Mouse (Mus musculus): ENCODE data around the gene Cytl1.

Gene Cytl1

GRCm38 (mm10) chr5:37735224-37735623 is at the start of gene Cytl1:
Cytl1 (plus strand) TSS chr5:37735519.
- CTCF ChIA-PET: no interaction called here

- CTCF ChIA-PET: no interaction called here
Observed at GRCm38 (mm10) chr5:37692759-37693158, 42.6 kb upstream of the Cytl1 start.

- CTCF ChIA-PET: no interaction called here
Observed at GRCm38 (mm10) chr5:37695773-37696172, 39.5 kb upstream of the Cytl1 start.

- CTCF ChIA-PET: no interaction called here
Observed at GRCm38 (mm10) chr5:37697286-37697685, 38.0 kb upstream of the Cytl1 start.

DNA sequence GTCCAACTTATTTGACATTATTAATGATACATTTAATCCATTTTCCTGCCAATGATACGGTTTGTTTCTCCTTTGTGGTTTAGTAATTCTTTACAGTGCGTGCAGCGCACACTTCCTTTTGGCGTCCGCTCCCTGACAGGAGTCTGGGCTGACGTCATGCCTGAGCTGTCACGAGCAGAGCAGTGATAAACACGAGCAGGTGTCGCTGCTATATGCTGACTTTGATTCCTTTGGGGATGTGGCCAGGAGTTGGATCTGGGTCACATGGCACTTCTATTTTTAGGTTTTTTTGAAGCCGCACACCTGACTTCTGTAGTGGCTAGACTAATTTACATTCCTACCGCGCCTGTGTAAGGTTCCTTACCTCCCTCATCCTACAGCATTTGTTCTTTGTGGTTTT is 35.6 kb upstream of the Cytl1 start:
- CTCF ChIA-PET: no interaction called here

- CTCF ChIA-PET: no interaction called here
Observed at GRCm38 (mm10) chr5:37704962-37705361, 30.4 kb upstream of the Cytl1 start.

DNA sequence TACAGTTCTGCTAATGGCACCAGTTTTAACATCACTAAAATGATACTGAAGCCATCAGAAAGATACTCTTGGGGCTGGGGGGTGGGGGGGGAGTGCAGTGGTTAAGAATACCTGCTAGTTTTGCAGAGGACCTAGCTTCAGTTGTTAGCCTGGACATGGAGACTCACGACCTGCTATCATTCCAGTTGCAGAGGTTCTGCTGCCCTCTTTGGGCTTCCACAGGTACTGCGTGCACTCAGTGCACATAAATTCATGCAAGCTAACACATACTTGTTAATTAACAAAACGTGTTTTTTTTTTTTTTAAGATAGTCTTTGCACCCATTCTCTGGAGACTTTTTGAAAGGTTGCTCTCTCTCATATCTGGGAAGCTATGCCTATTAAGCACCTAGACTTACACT is 27.2 kb upstream of the Cytl1 start:
- CTCF ChIA-PET: no interaction called here

GRCm38 (mm10) chr5:37709257-37709904 is 25.9 kb upstream of the Cytl1 start:
- CTCF ChIA-PET: no interaction called here

DNA sequence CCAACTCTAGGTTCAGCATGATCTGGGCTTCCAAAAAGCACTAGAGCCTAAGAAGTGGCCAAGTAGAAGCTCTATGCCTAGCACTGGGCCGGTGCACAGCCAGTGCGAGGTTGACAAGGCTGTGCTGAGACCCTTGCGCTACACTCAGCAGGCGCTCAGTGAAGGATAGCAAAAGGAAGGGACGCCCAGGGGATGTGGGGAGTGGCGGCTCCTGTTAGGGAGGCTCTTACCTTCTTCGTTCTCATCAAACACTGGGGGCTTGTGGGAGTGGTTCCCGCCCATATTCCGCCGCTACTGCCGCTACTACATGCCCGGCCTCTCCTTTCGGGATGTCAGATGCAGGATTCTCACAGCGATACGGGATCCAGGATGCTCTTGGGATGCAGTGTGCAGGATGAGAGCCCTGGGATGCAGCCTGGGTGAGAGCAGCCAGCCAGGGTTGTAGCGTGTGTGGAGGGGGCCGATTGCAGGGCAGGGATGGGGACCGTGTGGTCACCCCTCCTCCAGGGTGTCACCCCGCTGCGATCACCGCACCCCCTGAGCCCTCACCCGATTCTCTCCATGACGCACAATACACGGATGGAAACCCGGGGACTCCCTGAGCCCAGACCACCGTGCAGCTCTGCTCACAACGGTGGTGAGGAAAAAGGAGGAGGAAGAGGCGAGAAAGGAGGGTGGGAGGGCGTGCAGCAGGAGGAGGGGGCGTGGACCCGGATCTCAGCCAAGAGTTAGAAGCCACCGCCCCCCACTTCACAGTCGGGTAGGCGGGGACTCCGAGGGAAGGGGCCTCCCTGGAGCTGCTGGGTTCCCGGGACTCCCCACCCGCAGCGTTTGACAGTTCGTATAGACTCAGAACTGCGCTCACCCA is 18.6 kb upstream of the Cytl1 start, which contains the start of gene Stk32b:
Stk32b (minus strand) TSS at position 667 of the 868 bp plus-strand sequence.
- CTCF ChIA-PET: no interaction called here

DNA sequence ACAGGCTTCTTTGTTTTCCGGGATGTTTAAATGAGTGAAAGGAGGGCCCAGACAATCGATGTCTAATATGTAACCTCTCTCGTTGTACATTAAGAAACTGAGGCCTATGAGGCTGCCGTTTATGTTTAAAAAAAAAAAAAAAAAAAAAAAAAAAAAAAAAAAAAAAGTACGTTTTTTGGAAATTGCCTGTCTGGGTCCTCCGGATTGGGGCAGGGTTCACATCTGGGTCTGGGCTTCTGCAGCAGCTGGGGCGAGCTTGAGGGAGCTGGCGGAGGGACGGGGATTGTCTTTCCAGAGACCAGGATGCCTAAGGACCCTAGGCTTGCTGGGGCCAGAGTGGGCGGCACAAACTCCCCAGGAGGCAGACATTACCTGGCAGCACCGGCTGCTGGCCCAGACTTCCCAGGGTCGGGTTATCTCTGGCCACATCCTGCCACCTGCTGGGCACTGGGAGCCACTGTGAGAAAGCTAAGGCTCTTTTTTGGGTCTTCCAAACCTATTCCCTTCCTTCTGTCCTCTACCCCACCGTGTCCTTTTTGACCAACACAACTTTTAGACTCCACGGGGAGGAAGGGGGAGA is 17.8 kb upstream of the Cytl1 start:
- CTCF ChIA-PET: no interaction called here

- CTCF ChIA-PET: no interaction called here
Observed at GRCm38 (mm10) chr5:37720670-37721069, 14.6 kb upstream of the Cytl1 start.

DNA sequence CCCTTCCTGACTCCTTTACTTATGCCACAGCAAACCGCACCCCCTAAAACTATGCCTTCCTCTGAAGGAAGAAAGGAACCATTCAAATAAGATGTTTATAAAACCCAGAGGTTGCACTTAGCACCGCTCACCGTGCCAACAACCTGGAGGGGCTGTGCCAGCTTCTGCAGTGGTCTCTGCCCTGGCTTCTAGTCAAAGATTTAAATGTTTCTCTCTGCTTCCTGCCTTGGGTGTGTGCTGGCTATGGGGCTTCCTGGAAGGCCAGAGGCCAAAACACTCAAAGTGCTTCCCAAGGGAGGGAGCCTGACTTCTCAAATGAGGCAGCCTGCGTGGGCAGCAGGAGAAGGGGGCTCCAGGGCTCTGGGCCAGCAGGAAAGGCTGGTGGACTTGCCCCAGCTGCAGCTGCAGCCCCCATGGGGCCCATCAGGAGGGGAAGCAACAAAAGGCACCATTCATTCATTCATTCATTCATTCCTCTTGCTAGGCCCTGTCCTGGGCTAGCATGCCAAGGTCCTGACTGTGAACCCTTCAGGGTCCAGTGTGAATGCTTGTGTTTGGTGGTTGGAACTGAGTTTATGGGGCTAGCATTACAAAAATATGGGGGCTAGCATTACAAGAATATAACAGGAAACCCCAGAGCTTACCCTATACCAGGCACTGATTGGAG is 10.0 kb upstream of the Cytl1 start:
- CTCF ChIA-PET: no interaction called here

GRCm38 (mm10) chr5:37730781-37731180 is 4.5 kb upstream of the Cytl1 start:
- CTCF ChIA-PET: no interaction called here

- CTCF ChIA-PET: no interaction called here
Observed at GRCm38 (mm10) chr5:37736213-37736612, 894 bp downstream of the Cytl1 start.

- CTCF ChIA-PET: no interaction called here
Observed at GRCm38 (mm10) chr5:37743889-37744707, 8.8 kb downstream of the Cytl1 start.

DNA sequence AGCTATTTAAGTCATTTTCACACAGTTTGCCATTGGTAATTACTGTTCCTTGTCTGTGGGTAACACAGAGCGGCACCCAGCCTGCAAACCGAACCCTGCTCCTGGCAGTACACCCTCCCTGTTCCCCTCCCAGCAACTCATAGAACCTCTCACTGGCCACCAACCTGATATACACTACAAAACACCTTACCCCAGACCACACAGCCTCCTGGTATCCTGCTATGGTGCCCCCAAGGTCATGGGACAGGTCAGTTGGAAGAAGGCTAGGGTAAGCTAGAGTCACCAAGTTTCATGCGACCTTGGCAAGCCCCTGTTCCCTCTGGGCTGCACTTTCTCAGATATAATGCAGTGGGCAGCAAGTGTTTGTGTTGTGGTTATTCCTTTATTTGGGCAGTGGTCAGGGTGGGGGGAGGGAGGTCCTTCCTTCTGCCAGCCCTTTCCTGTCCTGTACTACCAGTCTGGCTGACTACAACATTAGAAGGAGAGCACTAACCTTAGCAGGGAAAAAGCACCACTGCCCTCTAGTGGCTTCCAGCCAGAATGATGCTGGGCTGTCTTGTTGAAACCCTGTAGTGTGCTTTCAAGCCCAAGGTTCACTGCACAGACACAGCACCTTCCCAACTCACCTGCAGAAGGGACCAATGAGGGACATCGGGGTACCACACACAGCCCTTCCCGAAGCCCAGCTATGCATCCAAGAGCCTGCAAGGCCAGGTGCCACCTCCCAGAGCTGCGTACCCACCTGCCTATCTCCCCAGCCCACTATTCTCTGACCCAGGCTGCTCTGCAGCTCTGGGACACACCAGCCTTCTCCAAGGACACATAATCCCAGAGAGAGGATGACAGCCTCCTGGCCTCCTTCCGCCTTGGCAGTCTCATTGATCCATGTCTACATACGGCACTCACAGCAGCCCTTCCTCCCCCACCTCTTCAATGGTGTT is 17.0 kb downstream of the Cytl1 start:
- CTCF ChIA-PET: no interaction called here

DNA sequence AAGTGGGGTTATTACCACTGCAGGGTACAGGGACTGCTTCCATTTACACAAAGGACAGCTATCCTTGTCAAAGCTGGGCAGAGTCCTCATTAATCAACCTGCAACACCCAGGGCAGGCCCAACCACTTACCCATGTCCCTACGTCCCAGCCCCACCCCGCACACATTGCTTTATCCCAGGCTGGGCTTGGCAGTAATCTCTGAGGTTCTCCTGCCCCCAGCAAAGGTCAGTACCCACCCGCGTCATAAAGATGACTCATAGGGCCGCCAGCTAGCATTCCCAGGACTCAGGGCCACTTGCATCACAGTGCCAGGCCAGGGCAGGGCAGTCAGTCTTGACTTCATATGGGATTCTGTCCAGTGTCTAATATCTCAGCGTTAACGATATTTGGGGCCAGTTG is 18.0 kb downstream of the Cytl1 start:
- CTCF ChIA-PET: no interaction called here

DNA sequence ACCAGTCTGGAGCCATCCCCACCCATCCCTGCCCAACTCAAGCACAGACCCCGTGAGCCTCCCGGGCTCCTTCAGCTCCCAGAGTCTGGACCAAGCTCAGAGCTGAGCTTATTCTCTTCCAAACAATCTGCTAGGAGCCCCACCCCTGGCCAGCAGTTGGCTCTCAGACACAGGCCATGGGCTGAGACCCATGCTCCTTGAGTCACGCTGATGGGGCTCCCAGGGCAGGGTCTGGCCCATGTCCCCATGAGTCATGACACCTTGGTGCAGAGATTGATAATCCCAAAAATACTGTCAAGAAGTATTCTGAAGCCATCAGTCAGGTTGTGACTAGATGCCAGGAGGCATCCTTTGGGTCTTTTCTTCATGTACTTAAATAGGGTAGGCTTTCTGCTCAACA is 26.7 kb downstream of the Cytl1 start:
- CTCF ChIA-PET: no interaction called here

DNA sequence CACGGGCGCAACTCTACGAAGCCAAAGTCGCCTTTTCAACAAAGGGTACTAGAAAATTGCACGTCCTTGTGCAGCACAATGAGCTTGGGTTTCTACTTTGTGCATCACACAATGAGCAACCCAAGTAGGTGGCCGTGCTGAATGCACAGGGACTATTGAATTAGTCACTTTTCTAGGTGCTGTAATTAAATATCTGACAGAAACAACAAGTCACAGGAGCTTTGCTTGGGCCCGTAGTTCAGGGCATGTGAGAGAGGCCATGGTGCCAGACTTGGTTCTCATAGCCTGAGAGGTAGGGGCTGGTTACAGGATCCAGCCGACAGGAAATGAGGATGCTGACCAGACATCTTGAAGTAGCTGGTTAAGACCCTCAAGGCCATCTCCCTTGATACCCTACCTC is 30.5 kb downstream of the Cytl1 start:
- CTCF ChIA-PET: no interaction called here

DNA sequence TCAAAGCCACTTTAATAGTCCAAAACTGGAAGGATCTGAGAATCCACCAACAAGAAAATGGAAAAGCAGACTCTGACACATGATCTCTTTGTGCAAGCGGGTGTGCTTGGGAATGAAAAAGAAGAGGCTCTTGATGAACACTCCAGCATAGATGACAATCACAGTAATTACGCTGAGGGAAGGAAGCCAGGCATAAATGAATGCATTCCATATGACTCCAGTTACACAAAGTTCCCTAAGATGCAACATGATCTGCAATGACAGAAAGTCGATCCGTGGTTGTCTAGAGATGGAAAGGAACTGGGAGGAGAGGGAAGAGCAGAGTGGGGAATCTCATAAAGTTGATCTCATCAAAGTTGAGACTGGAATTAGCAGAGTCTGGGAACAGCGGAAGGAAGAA is 31.9 kb downstream of the Cytl1 start:
- CTCF ChIA-PET: no interaction called here

- CTCF ChIA-PET: no interaction called here
Observed at GRCm38 (mm10) chr5:37769031-37769430, 33.7 kb downstream of the Cytl1 start.
